Mouse (Mus musculus): ENCODE results near the gene Mcidas.

DNA sequence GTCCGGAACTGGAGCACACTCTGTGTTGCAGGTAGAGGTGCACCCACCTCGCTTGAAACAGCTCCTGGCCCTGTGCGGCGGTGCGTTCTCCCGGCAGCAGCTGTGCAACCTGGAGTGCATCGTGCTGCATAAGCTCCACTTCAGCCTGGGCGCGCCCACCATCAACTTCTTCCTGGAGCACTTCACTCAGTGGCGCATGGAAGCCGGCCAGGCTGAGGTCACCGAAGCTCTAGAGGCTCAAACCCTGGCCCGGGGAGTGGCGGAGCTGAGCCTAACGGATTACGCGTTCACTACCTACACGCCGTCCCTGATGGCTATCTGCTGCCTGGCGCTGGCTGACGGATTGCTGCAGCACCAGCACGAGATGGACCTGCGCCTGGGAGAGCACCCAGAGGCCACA is 4.1 kb upstream of the Mcidas start:
- TF ChIP-seq EP300 (IDR thresholded peaks at IDR 0.05; ENCODE audit: low read depth) (no peak), CTCF (IDR thresholded peaks at IDR 0.05; ENCODE audit: low read depth) (no peak)

Measured in heart, postnatal 0 days (tissue).